Mouse (Mus musculus): ENCODE measurements around the gene Irx4. TPM values are rescaled to one million over a fixed set of nuclear protein-coding genes. Genes with fewer than 3 reads are reported as not detected.

Gene Irx4
- total and polyA plus RNA-seq, 2 experiments = not detected

DNA sequence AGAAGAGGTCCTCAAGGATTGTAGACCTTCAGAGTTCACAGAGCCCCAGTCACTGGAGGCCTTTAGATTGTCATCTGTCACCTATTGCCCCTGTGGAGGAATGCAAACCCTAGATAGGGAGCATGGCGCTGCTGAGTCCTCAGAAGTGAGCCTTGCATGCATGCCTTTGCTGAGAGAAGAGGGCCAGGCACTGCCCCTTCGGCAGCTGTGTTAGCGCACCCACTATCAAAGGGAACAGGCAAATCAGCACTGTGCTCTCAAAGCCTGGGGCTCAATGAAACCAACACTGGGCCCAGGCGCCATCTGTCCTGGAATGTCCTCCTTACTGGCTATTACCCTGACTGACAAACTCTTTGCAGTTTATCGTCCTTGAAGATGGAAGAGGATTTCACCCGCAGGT, 44.5 kb downstream of the Irx4 start:
- WGBS = 81% methylated on average over 6 of the region's 6 CpGs
- no peaks in the 10 kb centered on the region for H3K36me3 ChIP-seq (ENCODE audit: control insufficient read depth, insufficient read depth, low read length)
- TF ChIP-seq POLR2A (IDR thresholded peaks at IDR 0.05; ENCODE audit: extremely low read depth, insufficient read depth, low read length) (no peak), CTCF (IDR thresholded peaks at IDR 0.05; ENCODE audit: low read depth, low read length) (no peak)
- H3K79me2 ChIP-seq (ENCODE audit: control insufficient read depth, insufficient read depth, low read length) = no peaks in the 10 kb centered on the region
- H3K4me1 ChIP-seq (ENCODE audit: control insufficient read depth, insufficient read depth, low read length) = no peaks in the 10 kb centered on the region
- no peak for DNase-seq (ENCODE audit: extremely low read depth, low read depth, low spot score)
- no peak overlapping the region for H3K9ac ChIP-seq (ENCODE audit: low read depth, low read length)
- H3K4me3 ChIP-seq (ENCODE audit: insufficient read depth, low read depth, low read length) = no peak overlapping the region
- no peaks in the 10 kb centered on the region for H3K27me3 ChIP-seq (ENCODE audit: control insufficient read depth, insufficient read depth, low read length)
- H3K27ac ChIP-seq (replicated peaks; ENCODE audit: insufficient read depth, low read depth, low read length) = no peak overlapping the region

GRCm38 (mm10) chr13:73305398-73306084, 45.3 kb downstream of the Irx4 start:
- DNase-seq (ENCODE audit: extremely low read depth, low read depth, low spot score) = no peak
- H3K9ac ChIP-seq (ENCODE audit: low read depth, low read length) = no peak overlapping the region
- no peaks in the 10 kb centered on the region for H3K27me3 ChIP-seq (ENCODE audit: control insufficient read depth, insufficient read depth, low read length)
- WGBS = 44% methylated on average over 8 of the region's 8 CpGs
- H3K4me3 ChIP-seq (ENCODE audit: insufficient read depth, low read depth, low read length) = no peak overlapping the region
- H3K27ac ChIP-seq (replicated peaks; ENCODE audit: insufficient read depth, low read depth, low read length) = no peak overlapping the region
- H3K4me1 ChIP-seq (ENCODE audit: control insufficient read depth, insufficient read depth, low read length) = no peaks in the 10 kb centered on the region
- no peaks in the 10 kb centered on the region for H3K79me2 ChIP-seq (ENCODE audit: control insufficient read depth, insufficient read depth, low read length)
- no peaks in the 10 kb centered on the region for H3K36me3 ChIP-seq (ENCODE audit: control insufficient read depth, insufficient read depth, low read length)
- TF ChIP-seq CTCF (IDR thresholded peaks at IDR 0.05; ENCODE audit: low read depth, low read length) (no peak), POLR2A (IDR thresholded peaks at IDR 0.05; ENCODE audit: extremely low read depth, insufficient read depth, low read length) (no peak)

DNA sequence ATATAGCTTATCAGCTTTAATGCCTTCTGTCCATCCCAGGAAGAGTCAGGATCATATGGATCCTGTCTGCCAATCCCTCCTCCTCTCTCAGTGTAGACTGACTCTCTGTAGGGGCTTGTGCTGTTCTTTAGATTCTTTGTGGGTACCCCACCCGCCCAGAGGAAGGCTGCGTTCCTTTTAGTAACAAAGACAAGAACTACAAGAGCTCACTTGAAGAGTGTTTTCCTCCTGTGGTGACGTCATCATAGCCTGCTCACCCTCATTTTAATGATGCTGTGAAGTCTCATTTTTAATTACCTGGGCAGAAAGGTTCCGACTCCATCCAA, 45.8 kb downstream of the Irx4 start:
- Histone ChIP-seq H3K36me3 (ENCODE audit: control insufficient read depth, insufficient read depth, low read length) (no peaks in the 10 kb centered on the region), H3K79me2 (ENCODE audit: control insufficient read depth, insufficient read depth, low read length) (no peaks in the 10 kb centered on the region), H3K27me3 (ENCODE audit: control insufficient read depth, insufficient read depth, low read length) (no peaks in the 10 kb centered on the region), H3K4me1 (ENCODE audit: control insufficient read depth, insufficient read depth, low read length) (no peaks in the 10 kb centered on the region), H3K4me3 (ENCODE audit: insufficient read depth, low read depth, low read length) (no peak overlapping the region), H3K27ac (replicated peaks; ENCODE audit: insufficient read depth, low read depth, low read length) (no peak overlapping the region), H3K9ac (ENCODE audit: low read depth, low read length) (no peak overlapping the region)
- TF ChIP-seq CTCF (IDR thresholded peaks at IDR 0.05; ENCODE audit: low read depth, low read length) (no peak), POLR2A (IDR thresholded peaks at IDR 0.05; ENCODE audit: extremely low read depth, insufficient read depth, low read length) (no peak)
- 84% methylated on average over 4 of the region's 4 CpGs for WGBS
- DNase-seq (ENCODE audit: extremely low read depth, low read depth, low spot score) = no peak

- Histone ChIP-seq H3K4me1 (ENCODE audit: control insufficient read depth, insufficient read depth, low read length) (no peaks in the 10 kb centered on the region), H3K9ac (ENCODE audit: low read depth, low read length) (no peak overlapping the region), H3K27ac (replicated peaks; ENCODE audit: insufficient read depth, low read depth, low read length) (no peak overlapping the region), H3K79me2 (ENCODE audit: control insufficient read depth, insufficient read depth, low read length) (no peaks in the 10 kb centered on the region), H3K27me3 (ENCODE audit: control insufficient read depth, insufficient read depth, low read length) (no peaks in the 10 kb centered on the region), H3K4me3 (ENCODE audit: insufficient read depth, low read depth, low read length) (no peak overlapping the region), H3K36me3 (ENCODE audit: control insufficient read depth, insufficient read depth, low read length) (no peaks in the 10 kb centered on the region)
- 93% methylated on average over 4 of the region's 4 CpGs for WGBS
- TF ChIP-seq POLR2A (IDR thresholded peaks at IDR 0.05; ENCODE audit: extremely low read depth, insufficient read depth, low read length) = no peak
- no peak for TF ChIP-seq CTCF (IDR thresholded peaks at IDR 0.05; ENCODE audit: low read depth, low read length)
- DNase-seq (ENCODE audit: extremely low read depth, low read depth, low spot score) = no peak
Measured at GRCm38 (mm10) chr13:73306430-73306829, 46.2 kb downstream of the Irx4 start.

DNA sequence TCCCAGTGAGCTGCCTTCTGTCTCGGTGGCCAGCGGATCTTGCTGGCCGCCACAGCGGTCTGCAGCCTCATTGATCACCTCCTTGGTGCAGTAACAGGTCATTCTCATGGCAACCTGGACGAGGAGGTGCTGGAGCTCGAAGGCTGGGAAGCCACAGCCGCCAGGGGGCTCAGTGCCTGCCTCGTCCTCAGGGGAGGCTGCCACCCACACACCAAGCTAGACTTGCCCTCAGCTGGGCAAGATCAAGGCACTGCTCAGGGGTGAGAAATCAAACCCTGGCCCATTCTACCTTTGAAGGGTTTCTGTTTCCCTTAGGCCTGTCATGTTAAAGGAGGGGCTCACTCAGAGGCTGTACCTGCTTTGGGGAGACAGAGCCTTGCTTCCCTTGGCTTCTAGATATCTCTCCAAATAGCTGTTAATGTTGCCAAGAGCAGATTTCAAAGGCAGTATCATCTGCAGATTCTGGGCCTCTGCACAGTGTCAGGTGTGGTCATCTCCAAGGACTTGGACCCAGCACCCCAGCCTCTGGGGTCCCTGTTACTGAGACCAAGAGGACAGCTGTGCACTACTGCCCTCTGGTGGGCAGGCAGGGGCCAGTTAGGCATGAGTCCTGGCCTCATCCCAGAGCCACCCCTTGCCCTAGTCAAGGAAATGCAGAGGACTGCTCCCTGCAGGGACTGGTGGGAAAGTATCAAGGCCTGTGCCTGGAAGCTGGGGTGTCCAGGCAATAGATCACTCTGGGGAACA, 50.1 kb downstream of the Irx4 start:
- Histone ChIP-seq H3K79me2 (ENCODE audit: control insufficient read depth, insufficient read depth, low read length) (no peaks in the 10 kb centered on the region), H3K27ac (replicated peaks; ENCODE audit: insufficient read depth, low read depth, low read length) (no peak overlapping the region), H3K36me3 (ENCODE audit: control insufficient read depth, insufficient read depth, low read length) (no peaks in the 10 kb centered on the region), H3K4me3 (ENCODE audit: insufficient read depth, low read depth, low read length) (no peak overlapping the region), H3K27me3 (ENCODE audit: control insufficient read depth, insufficient read depth, low read length) (no peaks in the 10 kb centered on the region), H3K9ac (ENCODE audit: low read depth, low read length) (no peak overlapping the region), H3K4me1 (ENCODE audit: control insufficient read depth, insufficient read depth, low read length) (no peaks in the 10 kb centered on the region)
- peak; percentile 83 for TF ChIP-seq CTCF (IDR thresholded peaks at IDR 0.05; ENCODE audit: low read depth, low read length)
- TF ChIP-seq POLR2A (IDR thresholded peaks at IDR 0.05; ENCODE audit: extremely low read depth, insufficient read depth, low read length) = no peak
- DNase-seq (ENCODE audit: extremely low read depth, low read depth, low spot score) = peak; percentile 10
- 36% methylated on average over 8 of the region's 8 CpGs for WGBS

Other genes with a start within 250 kb of the Irx4 start
- 36.2 and 41.7 TPM in 2 replicates for gene Mrpl36, start 68.0 kb downstream of the Irx4 start, total RNA-seq (2014; rRNA removed)
- 85.6 and 92.3 TPM in 2 replicates for gene Mrpl36, start 68.0 kb downstream of the Irx4 start, polyA plus RNA-seq (2012; rRNA removed)
- gene Ndufs6, start 68.1 kb downstream of the Irx4 start, total RNA-seq (2014; rRNA removed) = 183 and 252 TPM in 2 replicates
- gene Ndufs6, start 68.1 kb downstream of the Irx4 start, polyA plus RNA-seq (2012; rRNA removed) = 115 and 118 TPM in 2 replicates
- 2.8 and 2.9 TPM in 2 replicates for gene Lpcat1, start 206.7 kb downstream of the Irx4 start, total RNA-seq (2014; rRNA removed)
- gene Lpcat1, start 206.7 kb downstream of the Irx4 start, polyA plus RNA-seq (2012; rRNA removed) = 2.2 and 2.5 TPM in 2 replicates

All from liver, adult 2 months (tissue).